Mouse (Mus musculus) adrenal gland, adult 18-20 months (tissue): ENCODE data around the gene Serpina1f. TPM values are rescaled to one million over a fixed set of nuclear protein-coding genes. Genes with fewer than 3 reads are reported as not detected.
"Not testable (repeated sequence)": the region's sequence is repeated elsewhere in the genome, so short reads cannot be mapped to it uniquely, and the experiment has no call there.

Source experiments
- DNase-seq, 2 experiments: peaks; one replicate each; pipeline ENCODE4 v3.0.0; 2021 to 2022; ENCODE audit warnings: low spot score in 2 of 2
- long read RNA-seq, 2 experiments: library from polyadenylated mRNA; stranded (forward); transcript quantifications; one replicate each; pipeline ENCODE4 v2.0.0; 2021
- total RNA-seq, 2 experiments: library from RNA; stranded (reverse); gene quantifications; 1 replicate in 1 of 2; 2 replicates in 1 of 2; pipeline ENCODE4 v1.2.3; 2021

The Serpina1f gene
- not detected for total RNA-seq
- long read RNA-seq, experiment 1 = 0 reads
- long read RNA-seq, experiment 2 = 0 reads

GRCm38 (mm10) chr12:103695429-103695828 is at the start of gene Serpina1f:
TSS of gene Serpina1f (minus strand) at chr12:103695529.
- DNase-seq = no peak

GRCm38 (mm10) chr12:103737791-103738580 is 42.7 kb upstream of the Serpina1f start:
- not testable (repeated sequence) for DNase-seq

GRCm38 (mm10) chr12:103735566-103735965 is 40.2 kb upstream of the Serpina1f start:
- DNase-seq = not testable (repeated sequence)

GRCm38 (mm10) chr12:103735101-103735500 is 39.8 kb upstream of the Serpina1f start:
- DNase-seq = not testable (repeated sequence)

GRCm38 (mm10) chr12:103711537-103711936 is 16.2 kb upstream of the Serpina1f start:
- DNase-seq = peak in 1 of 2 experiments; percentile 33

GRCm38 (mm10) chr12:103710405-103710804 is 15.1 kb upstream of the Serpina1f start:
- no peak for DNase-seq

GRCm38 (mm10) chr12:103706113-103706512 is 10.8 kb upstream of the Serpina1f start:
- DNase-seq = no peak

- DNase-seq = no peak
These were observed 10.2 kb upstream of the Serpina1f start for GRCm38 (mm10) chr12:103705547-103705946.

GRCm38 (mm10) chr12:103700144-103700750 is 4.9 kb upstream of the Serpina1f start:
- no peak for DNase-seq

- no peak for DNase-seq
These were observed 7.0 kb downstream of the Serpina1f start for GRCm38 (mm10) chr12:103688221-103688814.

- no peak for DNase-seq
These were observed 8.3 kb downstream of the Serpina1f start for GRCm38 (mm10) chr12:103687021-103687420.

GRCm38 (mm10) chr12:103686050-103686449 is 9.3 kb downstream of the Serpina1f start:
- no peak for DNase-seq

- no peak for DNase-seq
These were observed 9.9 kb downstream of the Serpina1f start for GRCm38 (mm10) chr12:103685386-103685785.

GRCm38 (mm10) chr12:103683775-103684174 is 11.6 kb downstream of the Serpina1f start:
- no peak for DNase-seq

GRCm38 (mm10) chr12:103681739-103682138 is 13.6 kb downstream of the Serpina1f start:
- DNase-seq = no peak

GRCm38 (mm10) chr12:103681169-103681568 is 14.2 kb downstream of the Serpina1f start:
- no peak for DNase-seq

GRCm38 (mm10) chr12:103679853-103680252 is 15.5 kb downstream of the Serpina1f start:
- DNase-seq = not testable (repeated sequence)

- DNase-seq = no peak
These were observed 19.3 kb downstream of the Serpina1f start, which contains the start of gene Serpina16 for GRCm38 (mm10) chr12:103676039-103676438. TSS of gene Serpina16 (minus strand) at chr12:103676139.

- DNase-seq = no peak
These were observed 22.1 kb downstream of the Serpina1f start for GRCm38 (mm10) chr12:103673179-103673578.

- DNase-seq = no peak
These were observed 23.8 kb downstream of the Serpina1f start for GRCm38 (mm10) chr12:103671483-103671882.

GRCm38 (mm10) chr12:103670964-103671363 is 24.4 kb downstream of the Serpina1f start:
- no peak for DNase-seq

- DNase-seq = no peak
These were observed 25.0 kb downstream of the Serpina1f start for GRCm38 (mm10) chr12:103670344-103670743.
